Mouse (Mus musculus) cortical plate, adult 2 months (tissue): ENCODE data around the gene Neurod2. TPM values are rescaled to one million over a fixed set of nuclear protein-coding genes. Genes with fewer than 3 reads are reported as not detected.

Source experiments
- H3K27ac ChIP-seq: fragments of 200-500 bp; 2 replicates; pipeline ENCODE4 v1.5.1; 2012; ENCODE audit warnings: low read length, control low read depth, inconsistent platforms; ENCODE audit not compliant: insufficient read depth
- H3K4me1 ChIP-seq: fragments of 200-500 bp; 2 replicates; pipeline ENCODE4 v1.6.1; 2011; ENCODE audit warnings: low read length; ENCODE audit not compliant: control insufficient read depth, insufficient read depth
- H3K4me3 ChIP-seq: fragments of 200-500 bp; 2 replicates; pipeline ENCODE4 v1.5.1; 2011; ENCODE audit warnings: mild to moderate bottlenecking, low read length, control low read depth; ENCODE audit not compliant: insufficient read depth
- CTCF ChIP-seq: fragments of 200-500 bp; IDR thresholded peaks from 2 replicates; pipeline ENCODE4 v1.5.1; 2011; ENCODE audit warnings: mild to moderate bottlenecking, control low read depth, low read length; ENCODE audit not compliant: insufficient read depth; ENCODE audit errors: extremely low read depth
- POLR2A ChIP-seq: fragments of 200-500 bp; IDR thresholded peaks from 2 replicates; pipeline ENCODE4 v1.6.1; 2011; ENCODE audit warnings: mild to moderate bottlenecking, low read length, control low read depth; ENCODE audit not compliant: insufficient read depth; ENCODE audit errors: extremely low read depth
- polyA plus RNA-seq: library from polyadenylated mRNA; depleted of rRNA; stranded (reverse); fragments of >200 nt; gene quantifications from 2 replicates; pipeline ENCODE4 v1.2.3, GENCODE M21; 2012

Gene Neurod2
- polyA plus RNA-seq, 1 experiment, result 45.0 TPM

DNA sequence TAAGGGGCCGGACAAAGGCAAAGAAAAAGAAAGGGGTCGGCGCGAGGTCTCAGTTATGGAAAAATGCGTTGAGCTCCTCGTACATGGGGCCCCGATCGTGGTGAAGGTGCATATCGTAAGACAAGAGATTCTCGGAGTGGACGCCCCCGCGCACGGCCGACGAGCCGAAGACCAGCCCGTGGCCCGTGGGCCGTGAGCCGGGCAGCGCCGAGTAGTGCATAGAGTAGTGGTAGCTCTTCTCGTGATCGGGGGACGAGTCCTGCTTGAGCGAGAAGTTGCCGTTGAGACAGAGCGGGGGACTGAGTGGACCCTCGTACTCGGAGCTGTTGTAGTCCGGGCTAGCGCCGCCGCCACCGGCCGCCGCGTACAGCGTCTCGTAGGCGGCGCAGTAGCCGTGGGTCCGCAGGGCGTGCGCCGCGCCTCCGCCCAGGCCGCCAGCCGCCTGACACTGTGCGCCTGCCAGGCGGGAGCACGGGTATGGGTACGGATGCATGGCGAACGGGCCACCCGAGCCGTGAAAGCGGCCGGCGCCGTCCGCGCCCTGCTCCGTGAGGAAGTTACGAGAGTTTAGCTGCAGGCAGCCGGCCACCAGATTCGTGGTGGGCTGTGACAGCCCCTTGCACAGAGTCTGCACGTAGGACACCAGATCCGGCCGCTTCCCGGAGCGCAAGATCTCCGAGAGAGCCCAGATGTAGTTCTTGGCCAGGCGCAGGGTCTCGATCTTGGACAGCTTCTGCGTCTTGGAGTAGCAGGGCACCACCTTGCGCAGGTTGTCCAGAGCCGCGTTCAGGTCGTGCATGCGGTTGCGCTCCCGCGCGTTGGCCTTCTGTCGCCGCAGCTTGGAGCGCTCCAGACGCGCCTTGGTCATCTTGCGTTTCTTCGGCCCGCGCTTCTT lies 2.1 kb downstream of the Neurod2 start:
- H3K4me1 ChIP-seq, result peaks cover 5% of the 10 kb centered on the region
- TF ChIP-seq POLR2A, result no peak
- TF ChIP-seq CTCF, result no peak
- peak overlapping the region; percentile 84 for H3K27ac ChIP-seq
- H3K4me3 ChIP-seq, result peak overlapping the region; percentile 93

DNA sequence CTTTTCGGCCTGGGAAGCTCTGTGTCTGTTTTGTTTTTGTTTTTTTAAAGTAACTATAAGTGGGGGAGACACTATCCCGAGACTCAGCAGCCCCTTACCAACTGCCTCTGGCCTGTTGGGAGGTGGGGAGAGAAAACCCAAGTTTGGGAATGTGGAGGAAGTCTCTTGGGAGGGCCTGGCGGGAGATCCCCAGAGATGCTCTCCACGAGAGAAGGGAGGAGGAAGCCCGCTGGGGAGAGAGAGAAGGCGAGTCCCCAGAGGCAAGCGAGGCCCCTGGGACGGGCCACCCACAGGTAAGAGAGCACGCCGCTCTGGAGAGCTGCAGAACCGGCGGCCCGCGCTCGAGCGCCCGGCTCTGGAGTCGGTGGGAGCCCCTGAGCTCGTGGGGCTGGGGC lies 2.7 kb downstream of the Neurod2 start:
- peaks cover 5% of the 10 kb centered on the region for H3K4me1 ChIP-seq
- no peak overlapping the region for H3K27ac ChIP-seq
- peak overlapping the region; percentile 93 for H3K4me3 ChIP-seq
- no peak for TF ChIP-seq CTCF
- no peak for TF ChIP-seq POLR2A

DNA sequence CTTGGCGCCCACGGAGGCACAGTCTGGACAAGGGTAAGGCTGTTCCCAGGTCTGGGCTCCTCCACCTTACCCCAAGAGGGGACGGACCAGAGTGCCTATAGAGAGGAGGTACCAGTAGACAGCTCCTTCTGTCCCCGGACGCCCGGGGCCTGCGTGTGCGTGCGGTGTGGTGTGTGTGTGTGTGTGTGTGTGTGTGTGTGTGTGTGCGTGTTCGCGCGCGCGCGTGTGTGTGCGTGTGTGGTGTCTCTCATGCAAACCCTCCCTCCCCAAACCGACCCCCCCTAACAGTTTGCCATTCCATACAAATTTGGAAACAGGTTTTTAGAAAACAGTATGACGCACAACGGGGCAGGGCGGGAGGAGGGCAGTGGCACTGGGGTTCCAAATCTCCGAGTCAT lies 3.6 kb downstream of the Neurod2 start:
- Histone ChIP-seq H3K4me3 (peak overlapping the region; percentile 93), H3K4me1 (peaks cover 5% of the 10 kb centered on the region), H3K27ac (no peak overlapping the region)
- no peak for TF ChIP-seq CTCF
- TF ChIP-seq POLR2A, result no peak

DNA sequence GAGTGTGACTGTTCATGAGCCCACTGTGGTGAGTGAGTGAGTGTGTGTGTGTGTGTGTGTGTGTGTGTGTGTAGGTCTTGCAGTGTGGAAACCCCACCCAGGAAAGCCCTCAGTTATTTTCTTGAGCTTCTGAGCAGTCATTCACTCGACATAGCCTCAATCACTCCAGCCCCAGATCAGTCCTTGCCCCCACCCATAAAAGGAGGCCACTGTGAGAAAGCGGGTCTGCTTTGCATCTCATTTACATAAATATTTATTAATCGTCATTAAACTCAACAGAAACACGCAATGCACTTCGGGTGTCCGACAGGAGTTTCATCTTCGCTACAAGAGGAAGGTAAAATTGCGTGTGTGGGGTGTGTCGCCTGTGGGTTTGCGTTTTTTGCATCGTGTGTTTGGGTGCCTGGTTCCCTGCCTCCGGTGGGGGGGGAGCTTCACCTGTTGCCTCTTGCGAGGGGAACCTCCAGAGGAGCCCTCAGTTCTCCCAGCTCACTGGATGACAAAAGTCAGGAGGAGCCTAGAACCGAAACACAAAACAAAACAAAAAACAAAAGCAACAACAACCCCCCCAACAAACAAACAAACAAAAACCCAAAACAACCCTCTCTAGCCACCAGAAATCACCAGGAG lies 4.1 kb downstream of the Neurod2 start:
- H3K4me3 ChIP-seq, result peak overlapping the region; percentile 93; the same call in 1 of the 2 replicates
- TF ChIP-seq POLR2A (no peak), CTCF (no peak)
- peaks cover 5% of the 10 kb centered on the region for H3K4me1 ChIP-seq
- H3K27ac ChIP-seq, result no peak overlapping the region

DNA sequence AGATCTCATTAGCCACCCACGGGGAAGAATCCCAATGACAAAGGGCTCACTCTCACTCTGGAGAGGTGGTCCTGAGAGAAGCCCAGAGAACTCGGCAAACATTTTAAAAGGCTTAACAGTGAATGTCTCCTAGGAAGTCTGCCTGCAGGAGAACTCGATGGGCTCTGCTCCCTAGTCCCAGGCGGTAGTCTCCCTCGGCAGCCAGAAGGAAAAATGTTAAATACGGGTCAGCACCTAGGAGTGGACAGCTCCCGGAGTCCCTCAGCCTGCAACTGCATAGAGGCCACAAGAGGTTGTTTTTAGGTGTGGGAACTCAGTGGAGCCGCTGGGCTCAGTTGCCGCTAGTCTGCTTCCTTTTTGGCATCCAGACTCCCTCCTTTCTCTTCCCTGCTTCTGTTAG lies 5.5 kb downstream of the Neurod2 start:
- H3K27ac ChIP-seq, result no peak overlapping the region
- H3K4me1 ChIP-seq, result peaks cover 6% of the 10 kb centered on the region

DNA sequence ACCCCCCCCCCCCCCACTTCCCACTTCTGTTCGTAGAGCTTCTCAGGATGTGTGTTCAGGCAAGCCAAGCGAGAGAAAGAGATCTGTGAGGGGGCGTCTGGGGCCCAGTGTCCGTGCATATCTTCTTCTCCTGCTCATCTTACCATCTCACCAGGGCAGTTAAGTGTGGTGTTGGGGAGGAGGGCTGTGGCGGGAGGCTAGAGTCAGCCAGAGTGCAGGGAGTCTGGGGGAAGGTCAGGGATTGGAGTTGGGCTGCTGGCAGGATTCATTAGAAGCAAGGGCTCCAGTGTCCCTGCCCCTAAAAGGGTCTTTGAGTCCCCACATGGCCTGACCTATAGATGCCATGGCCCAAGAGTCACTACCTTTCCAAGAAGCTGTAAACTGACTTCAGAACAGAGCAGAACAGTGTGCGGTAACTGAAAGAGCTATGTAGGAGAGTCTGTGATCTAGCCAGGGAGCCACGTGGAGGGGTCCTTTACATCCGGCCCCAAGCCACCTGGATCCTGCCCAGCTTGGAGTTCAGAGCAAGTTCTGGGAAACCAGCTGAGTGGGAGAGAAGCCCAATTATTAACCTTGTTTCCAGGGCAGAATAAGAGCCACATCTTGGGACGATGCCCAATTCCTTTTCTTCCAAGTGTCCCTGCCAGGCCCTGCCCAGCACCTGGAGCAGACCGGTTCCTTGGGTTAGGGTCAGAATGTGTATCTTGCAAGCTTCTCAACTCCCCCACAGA lies 6.1 kb downstream of the Neurod2 start:
- no peak overlapping the region for H3K27ac ChIP-seq

More for the DNA sequence above, 5.5 kb downstream of the Neurod2 start:
- no peak overlapping the region for H3K4me3 ChIP-seq
- TF ChIP-seq POLR2A (no peak), CTCF (no peak)

DNA sequence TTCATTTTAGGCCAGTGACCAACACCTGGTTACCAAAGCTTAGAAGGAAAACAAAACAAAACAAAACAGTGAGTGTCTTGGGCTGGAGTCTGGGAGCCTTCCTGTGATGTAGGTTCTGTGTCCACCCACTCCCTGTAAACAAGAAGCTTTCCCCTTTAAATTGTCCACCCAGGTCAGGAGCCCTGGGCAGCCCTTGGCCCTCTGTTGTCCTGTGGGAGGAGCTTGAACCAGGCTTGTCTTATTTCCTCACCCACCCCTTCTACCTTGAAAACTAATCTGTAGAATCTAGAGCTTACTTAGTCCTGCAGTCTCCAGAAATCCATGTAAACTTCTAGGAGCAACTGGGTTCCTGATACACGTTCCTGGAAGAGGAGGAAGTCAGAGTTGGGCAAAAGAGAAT lies 7.3 kb downstream of the Neurod2 start:
- TF ChIP-seq POLR2A, result no peak
- TF ChIP-seq CTCF, result no peak
- Histone ChIP-seq H3K4me3 (no peak overlapping the region), H3K4me1 (peaks cover 8% of the 10 kb centered on the region), H3K27ac (no peak overlapping the region)

More for the DNA sequence above, 6.1 kb downstream of the Neurod2 start:
- Histone ChIP-seq H3K4me3 (no peak overlapping the region), H3K4me1 (peaks cover 8% of the 10 kb centered on the region)
- TF ChIP-seq CTCF (no peak), POLR2A (no peak)

DNA sequence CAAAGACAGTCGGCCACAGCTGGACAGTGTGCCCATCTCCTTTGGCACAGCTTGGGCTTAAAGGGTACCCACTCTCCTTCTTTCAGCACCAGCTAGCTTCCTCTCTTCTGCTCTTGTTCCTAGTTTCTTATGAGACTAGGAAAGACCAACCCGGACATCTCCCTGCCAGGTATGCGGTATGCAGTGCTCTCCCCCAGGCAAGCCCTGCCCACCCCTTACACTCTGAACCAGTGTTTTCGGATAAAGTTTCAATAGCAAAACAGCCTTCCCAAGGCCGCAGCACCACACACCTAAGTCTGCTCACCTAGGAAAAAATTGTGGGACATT lies 7.8 kb downstream of the Neurod2 start:
- no peak for TF ChIP-seq CTCF
- no peak for TF ChIP-seq POLR2A
- H3K4me1 ChIP-seq, result peaks cover 8% of the 10 kb centered on the region
- H3K4me3 ChIP-seq, result no peak overlapping the region
- H3K27ac ChIP-seq, result 0 out of 2 replicates have a peak overlapping the region, but pooled peaks have one; percentile 82
